Mouse (Mus musculus): ENCODE data around the gene Dlg2.

DNA sequence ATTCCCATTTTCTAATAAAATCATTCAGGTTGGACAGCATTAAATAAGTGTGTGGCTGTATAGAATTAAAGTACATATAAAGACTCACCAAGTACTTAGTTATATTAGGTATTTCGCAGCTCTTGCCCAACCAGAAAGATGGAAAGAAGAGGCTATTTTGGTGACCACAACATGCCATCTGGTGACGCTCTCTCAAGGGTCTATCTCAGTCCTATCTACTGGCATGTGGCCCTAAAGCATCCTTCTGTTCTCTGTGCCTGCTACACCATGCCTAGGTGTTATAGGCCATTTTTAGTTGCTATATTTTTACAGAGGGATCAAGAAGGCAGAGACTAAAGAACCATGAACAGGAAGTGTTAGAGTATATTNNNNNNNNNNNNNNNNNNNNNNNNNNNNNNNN, 1629.5 kb downstream of the Dlg2 start:
- TF ChIP-seq CTCF (IDR thresholded peaks at IDR 0.05; ENCODE audit: low read depth, low read length) (no peak), POLR2A (IDR thresholded peaks at IDR 0.05; ENCODE audit: borderline replicate concordance, low read depth, low read length) (no peak)

All from bone marrow macrophage, adult 2 months (primary cell).